ENCODE assay signal across 12 mouse cellular contexts in the genomic region with DNA sequence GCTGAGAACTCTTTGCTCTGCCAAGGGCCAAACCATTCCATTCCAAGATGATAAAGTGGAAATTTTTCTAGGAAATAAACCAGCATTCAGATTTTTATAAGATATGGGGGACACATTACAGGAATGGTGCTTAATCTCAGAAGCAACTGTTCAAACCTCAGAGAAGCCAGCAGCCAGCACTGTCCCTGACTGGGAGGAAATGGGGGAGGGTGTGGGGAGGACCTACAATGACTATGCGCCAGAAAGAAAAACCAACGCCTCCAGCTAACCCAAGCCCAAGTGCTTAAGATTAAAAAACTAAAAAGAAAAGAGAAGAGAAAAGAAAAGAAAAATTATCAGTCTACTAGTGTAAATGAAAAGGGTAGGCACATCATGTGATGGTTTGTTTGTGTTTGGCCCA.
DNase-seq lines count a peak whose midpoint lies in the region; ATAC-seq and TF ChIP-seq lines count a peak whose summit lies in the region.
"Had no signal": no experiment of that assay in that cellular context is flagged by ENCODE, and none has a peak within 500 bp of the region (broad histone marks: within the 10 kb centered on the region; RNA-seq: fewer than 3 reads in every experiment).

No protein-coding gene starts in this region.

- H3K9ac ChIP-seq in heart, embryonic 13.5 days: no peak overlapping the region
- H3K9ac ChIP-seq in heart, embryonic 11.5 days (ENCODE audit: low read depth, low read length): no peak overlapping the region

- H3K79me2 ChIP-seq in macrophage (ENCODE audit: inconsistent target): peaks cover 62% of the 10 kb centered on the region

- TF ChIP-seq CTCF in embryonic fibroblast, embryonic 13.5 days (IDR thresholded peaks at IDR 0.05; ENCODE audit: borderline replicate concordance, insufficient read depth, low read length): no peak

- no peak for ATAC-seq in heart, embryonic 13.5 days (ENCODE audit: extremely low read depth, insufficient number of reproducible peaks, low FRiP score, low TSS enrichment)
- no peak for ATAC-seq in heart, embryonic 11.5 days (replicated peaks; ENCODE audit: insufficient number of reproducible peaks, low FRiP score, low TSS enrichment)

- peaks cover 43% of the 10 kb centered on the region for H3K4me1 ChIP-seq in heart, embryonic 13.5 days
- peaks cover 8% of the 10 kb centered on the region; the same call in 1 of the 2 replicates for H3K4me1 ChIP-seq in heart, embryonic 11.5 days (ENCODE audit: control insufficient read depth, insufficient read depth, low read length)
- peaks cover 25% of the 10 kb centered on the region for H3K4me1 ChIP-seq in embryonic fibroblast, embryonic 13.5 days (ENCODE audit: control insufficient read depth, insufficient read depth, low read length)

- H3K36me3 ChIP-seq in heart, embryonic 13.5 days: no peaks in the 10 kb centered on the region
- no peaks in the 10 kb centered on the region for H3K36me3 ChIP-seq in heart, embryonic 11.5 days (ENCODE audit: control insufficient read depth, insufficient read depth, low read length)
- no peaks in the 10 kb centered on the region for H3K36me3 ChIP-seq in macrophage (ENCODE audit: inconsistent target)
- H3K36me3 ChIP-seq: G1E had no signal

- H3K27ac ChIP-seq in heart, embryonic 13.5 days (replicated peaks): peak overlapping the region; percentile 60
- no peak overlapping the region for H3K27ac ChIP-seq in heart, embryonic 11.5 days (ENCODE audit: low read depth, low read length)
- peak overlapping the region; percentile 95 for H3K27ac ChIP-seq in embryonic fibroblast, embryonic 13.5 days (ENCODE audit: insufficient read depth, low read length)
- peak overlapping the region; percentile 98 for H3K27ac ChIP-seq in macrophage

- H3K27me3 ChIP-seq in heart, embryonic 13.5 days (replicated peaks): no peaks in the 10 kb centered on the region
- no peaks in the 10 kb centered on the region for H3K27me3 ChIP-seq in heart, embryonic 11.5 days (ENCODE audit: control insufficient read depth, insufficient read depth, low read length)

- peak; percentile 78 for DNase-seq in 416B (ENCODE audit: low read depth)
- no peak for DNase-seq in embryo, embryonic 9.5 days (ENCODE audit: extremely low spot score)
- no peak for DNase-seq in adrenal gland, adult 18-20 months (ENCODE audit: low spot score in 2 of 2)
- no peak for DNase-seq in right cerebral cortex, postnatal 10 days (ENCODE audit: low spot score in 2 of 2)
- DNase-seq: adrenal gland, postnatal 25 days; cerebellum, postnatal 14 days; lung, postnatal 10 days had no signal

- no peak overlapping the region for H3K4me3 ChIP-seq in heart, embryonic 13.5 days
- no peak overlapping the region for H3K4me3 ChIP-seq in heart, embryonic 11.5 days (ENCODE audit: low read depth, low read length)
- no peak overlapping the region for H3K4me3 ChIP-seq in embryonic fibroblast, embryonic 13.5 days (ENCODE audit: insufficient read depth, low read length)
- no peak overlapping the region for H3K4me3 ChIP-seq in macrophage (ENCODE audit: inconsistent target)

- TF ChIP-seq POLR2A in embryonic fibroblast, embryonic 13.5 days (IDR thresholded peaks at IDR 0.05; ENCODE audit: low read depth, low read length): no peak

- no peaks in the 10 kb centered on the region for H3K9me3 ChIP-seq in heart, embryonic 13.5 days
- H3K9me3 ChIP-seq in heart, embryonic 11.5 days (replicated peaks; ENCODE audit: control insufficient read depth, low read length): no peaks in the 10 kb centered on the region

- 43% methylated on average over 2 of the region's 2 CpGs for WGBS in heart, embryonic 13.5 days
- 45% methylated on average over 2 of the region's 2 CpGs for WGBS in heart, embryonic 11.5 days (ENCODE audit: insufficient replicate concordance)
- WGBS in macrophage (ENCODE audit: missing documents): 24% methylated on average over 2 of the region's 2 CpGs

- H3K4me2 ChIP-seq in heart, embryonic 13.5 days: no peak overlapping the region
- no peak overlapping the region for H3K4me2 ChIP-seq in heart, embryonic 11.5 days
